Mouse (Mus musculus) telencephalon, adult 2 months (tissue): ENCODE data around the gene Ogn.

Experiments used
- DNase-seq: peaks from one replicate; pipeline ENCODE4 v3.0.0-alpha.2; 2011; ENCODE audit warnings: low read depth, low spot score

Gene Ogn

GRCm38 (mm10) chr13:49644731-49645529 is 37.1 kb downstream of the Ogn start:
- peak; percentile 60 for DNase-seq

- no peak for DNase-seq
Measured at GRCm38 (mm10) chr13:49646019-49646418, 38.2 kb downstream of the Ogn start.

GRCm38 (mm10) chr13:49651136-49651535 is 43.3 kb downstream of the Ogn start:
- DNase-seq = no peak

GRCm38 (mm10) chr13:49651781-49652351 is 44.0 kb downstream of the Ogn start:
- no peak for DNase-seq

- peak; percentile 99 for DNase-seq
Measured at GRCm38 (mm10) chr13:49652481-49653179, 44.8 kb downstream of the Ogn start, which contains the start of the genes Cenpp and Nol8. Cenpp (minus strand) TSS chr13:49652785. Nol8 (plus strand) TSS chr13:49653078.

- DNase-seq = no peak
Measured at GRCm38 (mm10) chr13:49653180-49653541, 45.3 kb downstream of the Ogn start.
